Mouse (Mus musculus) adrenal gland, postnatal 4 days (tissue): ENCODE measurements around the gene Sh3d19. TPM values are rescaled to one million over a fixed set of nuclear protein-coding genes. Genes with fewer than 3 reads are reported as not detected.
A peak's percentile ranks its signal among the peaks of the same experiment; 100 is the strongest.
"Not testable (repeated sequence)": the region's sequence is repeated elsewhere in the genome, so short reads cannot be mapped to it uniquely, and the experiment has no call there.

Experiments
- DNase-seq, 2 experiments: peaks; one replicate each; pipeline ENCODE4 v3.0.0; 2021 to 2022; ENCODE audit warnings: low spot score in 2 of 2, mixed read lengths in 2 of 2
- total RNA-seq, 2 experiments: library from RNA; stranded (reverse); gene quantifications; 2 replicates each; pipeline ENCODE4 v1.2.3; 2021

Gene Sh3d19
- total RNA-seq, 2 experiments from 2014 or later = 27.0 to 29.3 TPM

GRCm38 (mm10) chr3:86085001-86085400 is 114.1 kb downstream of the Sh3d19 start:
- DNase-seq = no peak

GRCm38 (mm10) chr3:86087872-86088271 is 117.0 kb downstream of the Sh3d19 start:
- no peak for DNase-seq

GRCm38 (mm10) chr3:86093213-86093845 is 122.4 kb downstream of the Sh3d19 start:
- no peak for DNase-seq

- DNase-seq = no peak
Observed at GRCm38 (mm10) chr3:86093907-86094306, 123.0 kb downstream of the Sh3d19 start.

GRCm38 (mm10) chr3:86101956-86102355 is 131.0 kb downstream of the Sh3d19 start:
- no peak for DNase-seq

- no peak for DNase-seq
Observed at GRCm38 (mm10) chr3:86103449-86104291, 132.8 kb downstream of the Sh3d19 start.

- DNase-seq = not testable (repeated sequence)
Observed at GRCm38 (mm10) chr3:86104433-86104832, 133.5 kb downstream of the Sh3d19 start.

- no peak for DNase-seq
Observed at GRCm38 (mm10) chr3:86104909-86105308, 134.0 kb downstream of the Sh3d19 start.

GRCm38 (mm10) chr3:86106086-86106632 is 135.2 kb downstream of the Sh3d19 start:
- DNase-seq = no peak

- no peak for DNase-seq
Observed at GRCm38 (mm10) chr3:86107637-86108539, 137.0 kb downstream of the Sh3d19 start.

- no peak for DNase-seq
Observed at GRCm38 (mm10) chr3:86108576-86108975, 137.7 kb downstream of the Sh3d19 start.

- DNase-seq = no peak
Observed at GRCm38 (mm10) chr3:86109099-86109498, 138.2 kb downstream of the Sh3d19 start.

GRCm38 (mm10) chr3:86110077-86110476 is 139.2 kb downstream of the Sh3d19 start:
- peak in 1 of 2 experiments; percentile 18 for DNase-seq

- no peak for DNase-seq
Observed at GRCm38 (mm10) chr3:86112766-86113165, 141.9 kb downstream of the Sh3d19 start.

- no peak for DNase-seq
Observed at GRCm38 (mm10) chr3:86114659-86115338, 143.9 kb downstream of the Sh3d19 start.

GRCm38 (mm10) chr3:86116951-86117350 is 146.0 kb downstream of the Sh3d19 start:
- DNase-seq = no peak

- DNase-seq = no peak
Observed at GRCm38 (mm10) chr3:86119237-86119932, 148.5 kb downstream of the Sh3d19 start.

GRCm38 (mm10) chr3:86122156-86122555 is 151.2 kb downstream of the Sh3d19 start:
- DNase-seq = no peak

- DNase-seq = no peak
Observed at GRCm38 (mm10) chr3:86123251-86123746, 152.4 kb downstream of the Sh3d19 start.

- DNase-seq = peak in 1 of 2 experiments; percentile 18
Observed at GRCm38 (mm10) chr3:86129757-86130156, 158.8 kb downstream of the Sh3d19 start.
